Mouse (Mus musculus) c-Kit-positive CD71-negative TER-119-negative erythroid progenitor cells, embryonic 14.5 days (primary cell): ENCODE data around the gene D6Wsu163e.

ENCODE experiments used
- DNase-seq: peaks from one replicate; pipeline ENCODE4 v3.0.0-alpha.2; 2013; ENCODE audit warnings: low read depth

D6Wsu163e gene

DNA sequence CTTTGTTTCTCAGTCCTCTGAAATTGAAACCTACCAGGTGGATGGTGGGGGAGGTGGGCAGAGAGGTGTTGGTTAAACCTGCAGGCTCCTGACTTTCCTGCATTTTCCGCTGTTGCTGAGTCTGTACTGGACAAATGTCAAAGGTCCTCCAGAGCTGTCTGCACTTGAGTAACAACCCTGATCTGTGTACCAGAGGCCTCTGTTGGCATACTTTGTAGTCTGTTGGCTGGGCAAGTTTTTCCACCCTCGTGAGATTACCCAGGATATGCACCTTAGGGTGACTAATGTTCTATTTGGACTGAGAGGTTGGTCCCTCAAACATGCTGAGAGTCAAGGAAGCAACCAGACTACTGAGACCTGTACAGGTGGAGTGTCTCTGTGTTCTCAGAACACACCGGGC lies 66.8 kb downstream of the D6Wsu163e start:
- DNase-seq = no peak

DNA sequence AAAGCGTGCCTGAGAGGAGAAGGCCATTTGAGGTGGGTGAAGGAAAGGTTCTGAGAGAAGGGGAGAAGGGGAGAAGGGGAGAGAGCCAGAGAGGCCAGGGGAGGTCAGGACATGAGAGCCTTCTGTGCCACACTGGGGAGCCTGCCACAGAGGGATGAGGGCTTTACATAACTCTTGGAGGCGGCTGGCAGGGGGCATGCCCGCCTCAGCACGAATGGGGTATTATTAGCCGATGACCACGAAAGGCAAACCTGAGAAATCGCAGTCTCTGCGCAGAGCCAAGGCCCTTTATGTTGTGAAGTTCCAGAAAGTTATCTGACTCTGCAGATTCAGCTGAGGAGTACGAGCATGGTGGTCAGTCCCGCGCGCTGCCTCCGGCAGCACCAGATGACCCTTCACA lies 70.3 kb downstream of the D6Wsu163e start:
- no peak for DNase-seq

DNA sequence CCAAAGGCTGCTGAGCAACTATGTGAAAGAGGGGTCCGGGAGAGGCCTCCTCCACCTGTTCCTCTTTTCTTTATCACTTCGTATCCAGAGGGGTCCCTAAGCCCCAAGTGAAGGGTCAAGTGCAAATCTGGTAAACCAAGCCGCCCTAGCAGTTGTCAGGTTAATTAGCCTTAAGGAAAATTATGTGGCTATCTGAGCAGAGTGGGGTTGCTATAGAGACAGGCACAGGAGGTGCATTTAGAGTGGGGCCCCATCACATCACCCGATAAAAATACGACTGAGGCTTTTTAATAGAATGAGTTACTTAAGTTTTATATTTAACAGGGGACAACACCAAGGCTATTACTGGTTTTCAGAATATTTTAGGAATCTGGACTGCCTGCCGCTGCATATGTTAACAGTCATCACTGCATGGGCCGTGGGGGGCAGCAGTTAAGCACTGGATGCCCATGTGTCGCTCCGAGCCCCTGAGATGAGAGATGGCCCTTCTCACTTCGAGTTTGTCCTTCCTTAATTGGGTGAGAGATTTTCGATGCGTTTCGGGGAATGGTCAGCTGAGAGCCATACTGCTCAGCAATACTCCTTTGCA lies 72.3 kb downstream of the D6Wsu163e start:
- no peak for DNase-seq

DNA sequence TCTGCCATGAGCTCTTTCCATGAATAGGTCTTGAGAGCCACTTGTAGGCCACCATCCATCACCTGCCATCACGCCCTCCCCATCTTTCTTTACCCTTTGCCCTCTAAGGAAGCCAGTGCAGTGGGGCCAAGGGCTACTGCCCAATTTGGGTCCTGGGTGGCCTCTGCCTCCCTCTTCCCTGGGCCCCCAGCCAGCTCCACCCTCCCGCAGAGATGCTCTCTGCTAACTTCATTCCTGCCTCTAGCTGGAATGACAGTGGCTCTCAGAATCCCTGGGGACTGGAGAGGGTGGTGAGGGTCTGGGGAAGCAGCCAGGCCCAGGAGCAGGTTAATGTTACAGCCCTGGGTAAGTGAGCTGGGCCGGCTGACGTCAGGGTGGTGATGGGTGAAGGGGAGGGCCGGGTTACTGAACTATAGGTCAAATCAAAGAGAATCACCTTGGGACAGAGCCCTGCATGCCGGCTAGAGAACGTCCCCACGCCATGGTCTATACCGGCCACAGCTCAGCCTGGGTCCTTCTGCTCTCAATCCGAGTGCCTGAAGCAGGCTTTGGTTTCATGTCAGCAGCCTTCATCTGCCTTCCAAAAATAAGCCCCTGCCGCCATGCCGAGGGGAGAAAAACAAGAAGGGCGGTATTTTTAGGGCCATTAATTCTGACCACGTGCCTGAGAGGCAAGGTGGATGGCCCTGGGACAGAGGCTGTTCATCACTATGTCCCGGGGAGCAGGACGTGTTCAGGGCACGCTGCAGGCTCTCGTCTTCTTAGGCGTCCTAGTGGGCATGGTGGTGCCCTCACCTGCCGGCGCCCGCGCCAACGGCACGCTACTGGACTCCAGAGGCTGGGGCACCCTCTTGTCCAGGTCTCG lies 75.4 kb downstream of the D6Wsu163e start, which contains the start of gene Fgf6:
Gene Fgf6, plus strand, starts transcription at position 681 of the 865 bp plus-strand sequence.
- no peak for DNase-seq

DNA sequence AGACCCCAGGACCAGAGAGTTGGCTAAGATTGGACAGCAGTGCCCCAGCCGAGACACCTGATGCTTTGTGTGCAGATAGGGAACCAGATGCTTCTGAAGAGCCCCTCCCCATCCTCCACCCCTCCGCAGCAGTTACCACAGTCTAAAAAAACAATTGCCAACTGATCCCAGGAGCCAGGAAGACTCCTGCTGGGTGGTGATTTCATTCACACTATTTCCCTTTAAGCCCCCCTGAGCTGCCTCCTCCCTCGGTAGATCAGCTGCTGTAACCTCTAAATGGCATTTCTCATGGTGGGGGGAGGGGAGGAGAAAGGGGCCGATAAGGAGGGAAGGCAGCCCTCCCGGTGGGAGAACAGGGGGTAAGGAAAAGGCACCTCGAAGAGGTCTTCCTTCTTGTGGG lies 79.5 kb downstream of the D6Wsu163e start:
- no peak for DNase-seq

DNA sequence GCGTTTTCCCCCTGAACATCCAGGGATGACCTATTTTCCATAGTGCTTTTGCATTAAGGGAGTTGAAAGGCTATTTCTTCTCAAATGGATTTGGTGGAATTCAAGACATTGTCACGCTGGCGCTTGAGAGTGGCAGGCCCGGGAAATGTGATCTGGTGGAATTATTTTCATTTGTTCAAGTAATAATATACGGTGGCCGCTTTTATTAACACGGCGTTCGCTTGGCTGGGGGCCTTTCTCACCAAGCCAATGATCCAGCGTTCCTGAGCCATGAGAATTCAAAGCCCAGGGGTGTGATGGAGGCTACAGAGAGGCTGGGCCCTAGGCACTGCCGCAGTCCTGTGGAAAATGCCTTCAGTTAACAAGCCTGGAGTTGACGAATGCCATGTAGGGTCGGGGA lies 80.7 kb downstream of the D6Wsu163e start:
- no peak for DNase-seq

DNA sequence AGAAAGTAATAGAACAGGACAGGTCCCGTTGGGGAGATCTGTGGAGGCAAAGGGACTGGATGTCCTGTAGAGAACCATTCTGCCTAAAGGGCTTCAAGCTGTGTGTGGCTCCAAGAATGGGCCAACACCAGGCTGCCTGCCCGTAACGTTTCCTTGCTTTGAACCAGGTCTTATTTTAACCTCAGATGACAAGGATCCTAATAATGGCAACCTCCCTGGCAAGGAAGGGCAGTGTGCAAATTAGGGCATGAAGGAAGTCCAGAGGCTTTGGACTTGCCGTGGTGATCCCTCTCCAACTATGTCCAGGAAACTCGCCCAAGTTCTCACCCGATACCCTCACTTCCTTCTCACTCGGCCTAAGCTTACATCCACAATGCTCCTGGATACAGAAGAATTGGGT lies 85.1 kb downstream of the D6Wsu163e start:
- DNase-seq = no peak
